In the genomic region with DNA sequence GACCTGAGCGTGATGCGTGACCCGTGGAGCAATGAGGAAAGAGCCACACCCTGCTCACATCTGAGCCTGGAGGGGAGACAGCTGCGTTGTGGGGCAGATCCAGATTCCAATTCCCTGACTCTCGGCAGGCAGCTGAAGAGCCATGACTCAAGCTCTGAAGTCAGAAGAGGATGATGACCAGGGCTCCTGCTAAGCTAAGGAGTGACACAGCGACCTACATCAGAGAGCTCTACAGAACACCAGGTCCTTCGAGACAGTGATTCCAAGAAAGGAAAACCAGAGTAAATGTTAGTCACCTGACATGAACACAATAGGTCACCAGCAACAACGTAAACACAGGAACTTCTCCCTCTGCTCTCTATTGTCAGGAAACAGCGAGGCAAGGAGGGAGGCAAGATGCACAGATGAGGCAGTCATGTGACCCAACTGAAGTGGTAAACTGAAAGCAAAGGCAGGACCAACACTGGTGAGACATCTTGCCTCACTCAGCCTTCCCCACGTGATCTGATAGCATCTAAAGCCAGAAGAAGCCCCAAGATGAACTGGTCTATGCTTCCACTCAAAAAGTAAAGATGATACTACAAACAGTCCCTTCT, we compare ENCODE assay signal across 13 mouse cellular contexts.
DNase-seq lines count a peak whose midpoint lies in the region; TF ChIP-seq lines count a peak whose summit lies in the region.
"Had no signal": no experiment of that assay in that cellular context is flagged by ENCODE, and none has a peak within 500 bp of the region (broad histone marks: within the 10 kb centered on the region; RNA-seq: fewer than 3 reads in every experiment).

No protein-coding gene starts in this region.

- TF ChIP-seq CTCF in kidney, adult 2 months (conservative IDR thresholded peaks at IDR 0.05; ENCODE audit: insufficient read depth, insufficient read length, low read depth, low read length): no peak

- intact Hi-C loops in heart, postnatal 14 days (cut with DNase I): no loop called here
- intact Hi-C loops in left cerebral cortex, postnatal 36 days (cut with DNase I): no loop called here

- no peaks in the 10 kb centered on the region for H3K36me3 ChIP-seq in kidney, adult 2 months (ENCODE audit: control insufficient read depth, insufficient read depth, low read length)
- H3K36me3 ChIP-seq: heart, embryonic 15.5 days had no signal

- H3K27me3 ChIP-seq in kidney, adult 2 months (replicated peaks; ENCODE audit: control insufficient read depth, insufficient read depth, low read length): no peaks in the 10 kb centered on the region
- H3K27me3 ChIP-seq: heart, embryonic 15.5 days had no signal

- WGBS in kidney, adult 2 months: 82% methylated on average over 10 of the region's 10 CpGs

- H3K27ac ChIP-seq in kidney, adult 2 months (ENCODE audit: insufficient read depth, low read depth, low read length): no peak overlapping the region
- H3K27ac ChIP-seq: heart, embryonic 15.5 days; hindbrain, postnatal 0 days had no signal

- no peaks in the 10 kb centered on the region for H3K4me1 ChIP-seq in kidney, adult 2 months (ENCODE audit: control insufficient read depth, insufficient read depth, low read length)
- H3K4me1 ChIP-seq: heart, embryonic 15.5 days had no signal

- no peak overlapping the region for H3K4me3 ChIP-seq in kidney, adult 2 months (ENCODE audit: insufficient read depth, low read depth, low read length)
- H3K4me3 ChIP-seq: heart, embryonic 15.5 days had no signal

- no peak for TF ChIP-seq POLR2A in kidney, adult 2 months (IDR thresholded peaks at IDR 0.05; ENCODE audit: low read depth, low read length)

- DNase-seq in heart, postnatal 14 days: peak; percentile 10 to 16
- DNase-seq in heart, postnatal 4 days: no peak
- peak; percentile 7 to 22 for DNase-seq in CD8-positive naive resting alpha-beta T cell, adult 2 months (ENCODE audit: low read depth in 2 of 2, low spot score in 2 of 2)
- DNase-seq in induced T-regulatory cell, adult 2 months (ENCODE audit: low read depth): peak; percentile 28
- DNase-seq in thymus, postnatal 25 days: peak; percentile 65
- no peak for DNase-seq in kidney, adult 2 months
- no peak for DNase-seq in left cerebral cortex, postnatal 36 days (ENCODE audit: low spot score in 2 of 2)
- DNase-seq: adrenal gland, postnatal 14 days; cerebellum, postnatal 14 days; liver; lung, adult 2 months had no signal

Comparison
In these comparisons a context has a peak if more than half of its experiments do, and no peak if none do; other contexts are left out.
1. DNase-seq: peak in heart, postnatal 14 days (2 of 2), CD8-positive naive resting alpha-beta T cell, adult 2 months (2 of 2), induced T-regulatory cell, adult 2 months (single experiment) and thymus, postnatal 25 days (single experiment); none in heart, postnatal 4 days (single experiment), kidney, adult 2 months (single experiment) and left cerebral cortex, postnatal 36 days (0 of 2).